Mouse (Mus musculus) cerebellum, postnatal 25 days (tissue): Measurements from ENCODE around the gene Odf4.
A peak's percentile ranks its signal among the peaks of the same experiment; 100 is the strongest.

Experiments used
- DNase-seq, 2 experiments: peaks; one replicate each; pipeline ENCODE4 v3.0.0; 2021; ENCODE audit warnings: mixed read lengths in 2 of 2

The Odf4 gene

GRCm38 (mm10) chr11:68901351-68902046, 25.4 kb downstream of the Odf4 start, which contains the start of gene Rpl26:
TSS of gene Rpl26 (plus strand) at chr11:68901583.
- DNase-seq = peak; percentile 99 to 100

DNA sequence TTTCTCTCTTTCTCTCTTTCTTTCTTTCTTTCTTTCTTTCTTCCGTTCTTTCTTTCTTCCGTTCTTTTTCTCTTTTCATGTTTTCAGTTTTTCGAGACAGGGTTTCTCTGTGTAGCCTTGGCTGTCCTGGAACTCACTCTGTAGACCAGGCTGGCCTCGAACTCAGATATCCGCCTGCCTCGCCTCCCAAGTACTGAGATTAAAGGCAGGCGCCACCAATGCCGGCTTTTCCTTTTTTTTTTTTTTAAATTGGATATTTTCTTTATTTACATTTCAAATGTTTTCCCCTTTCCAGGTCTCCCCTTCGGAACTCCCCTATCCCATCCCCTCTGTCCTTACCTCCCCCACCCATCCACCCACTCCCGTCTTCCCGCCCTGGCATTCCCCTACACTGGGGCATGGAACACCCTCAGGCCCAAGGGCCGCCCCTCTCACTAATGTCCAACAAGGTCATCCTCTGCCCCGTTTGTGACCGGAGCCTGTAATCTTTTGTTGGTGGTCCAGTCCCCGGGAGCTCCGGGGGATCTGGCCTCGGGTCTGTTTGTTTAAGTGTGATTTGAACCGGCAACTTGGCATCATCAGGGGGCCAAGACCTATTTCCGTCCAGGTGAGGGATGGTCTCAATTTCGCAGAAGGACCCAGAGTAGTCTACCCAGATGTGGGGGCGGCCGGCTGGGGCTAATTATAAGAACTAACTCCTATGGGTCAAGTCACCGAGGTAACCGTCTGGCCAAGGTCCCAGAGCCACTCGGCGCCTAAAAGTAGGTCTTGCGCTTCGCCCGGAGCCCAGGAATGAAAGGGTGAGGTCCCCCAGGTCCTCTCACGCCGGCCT, 26.1 kb downstream of the Odf4 start:
- DNase-seq = no peak

DNA sequence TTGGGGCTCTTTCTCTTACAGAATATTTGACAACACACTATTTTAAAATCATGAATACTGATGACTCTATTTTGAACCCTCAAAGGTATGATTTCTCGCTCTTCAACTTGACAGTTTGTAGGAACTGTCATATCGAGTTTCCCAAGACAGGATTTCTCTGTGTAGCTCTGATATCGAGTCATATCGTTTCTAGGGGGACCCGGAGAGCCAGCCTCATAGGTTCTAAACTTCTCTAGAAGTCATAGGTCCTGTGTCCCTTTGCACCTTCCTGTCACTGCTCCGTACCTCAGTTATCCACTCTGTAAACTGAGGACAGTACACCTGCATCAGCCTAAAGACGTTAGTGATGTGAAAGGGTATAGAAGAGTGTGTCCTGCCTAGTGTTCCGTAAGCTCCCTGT, 27.1 kb downstream of the Odf4 start:
- no peak for DNase-seq

- DNase-seq = no peak
Observed at GRCm38 (mm10) chr11:68898790-68899189, 28.1 kb downstream of the Odf4 start.

GRCm38 (mm10) chr11:68897838-68898237, 29.0 kb downstream of the Odf4 start:
- no peak for DNase-seq

DNA sequence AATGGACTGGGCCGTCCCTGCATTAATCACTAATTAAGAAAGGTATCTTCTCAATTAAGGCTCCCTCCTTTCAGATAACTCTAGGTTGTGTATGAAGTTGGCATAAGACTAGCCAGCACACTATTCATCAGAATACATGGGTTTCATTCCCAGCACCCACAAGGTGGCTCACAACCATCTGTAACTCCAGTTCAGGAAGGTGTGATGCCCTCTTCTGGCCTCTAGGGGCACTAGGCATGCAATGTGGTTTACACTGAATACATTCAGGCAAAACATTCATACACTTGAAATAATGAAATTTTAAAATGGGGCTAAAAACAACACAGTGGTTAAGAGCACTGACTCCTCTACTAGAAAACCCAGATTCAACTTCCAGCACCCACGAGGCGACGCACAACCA, 29.8 kb downstream of the Odf4 start:
- DNase-seq = peak; percentile 27 to 59

DNA sequence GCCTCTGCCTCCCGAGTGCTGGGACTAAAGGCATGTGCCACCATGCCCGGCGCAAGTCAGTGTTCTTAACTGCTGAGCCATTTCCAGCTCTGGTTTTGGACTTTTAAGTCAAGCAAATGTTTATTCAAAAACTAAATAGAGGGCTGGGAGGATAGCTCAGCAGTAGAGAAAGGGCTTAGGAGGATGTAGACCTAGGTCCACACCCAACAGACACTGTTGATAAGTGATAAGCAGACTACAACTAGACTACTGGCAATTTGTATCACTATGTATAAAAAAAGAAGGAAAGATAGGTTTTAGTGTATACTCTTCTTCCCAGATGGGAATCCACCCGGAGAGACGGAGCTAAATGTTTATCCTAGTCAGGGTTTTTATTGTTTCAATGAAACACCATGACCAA, 30.6 kb downstream of the Odf4 start:
- DNase-seq = no peak

GRCm38 (mm10) chr11:68893911-68894464, 32.9 kb downstream of the Odf4 start:
- DNase-seq = no peak

DNA sequence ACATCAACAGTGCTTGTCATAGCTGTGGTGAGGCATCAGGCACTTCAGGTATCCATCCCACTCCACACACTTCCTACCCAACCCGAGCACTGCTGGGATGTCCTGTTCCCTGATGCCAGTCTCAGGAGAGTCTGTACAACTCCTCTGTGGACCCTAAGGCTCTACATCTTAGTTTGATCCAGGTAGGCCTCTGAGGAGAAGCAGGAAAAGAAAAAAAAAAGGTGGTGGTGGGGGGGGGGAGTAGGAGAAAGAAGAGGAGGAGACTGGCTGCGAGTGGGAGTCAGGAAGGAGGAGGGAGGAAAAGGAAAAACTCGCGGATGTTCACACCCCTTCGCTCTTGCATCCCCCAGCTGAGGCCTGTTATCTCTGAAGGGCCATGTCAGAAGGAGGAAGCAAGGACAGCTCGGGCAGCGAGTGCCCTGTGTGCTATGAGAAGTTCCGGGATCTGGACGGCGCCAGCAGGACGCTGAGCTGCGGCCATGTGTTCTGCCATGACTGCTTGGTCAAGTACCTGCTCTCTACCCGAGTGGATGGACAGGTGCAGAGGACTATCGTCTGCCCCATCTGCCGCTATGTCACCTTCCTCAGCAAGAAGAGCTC, 34.5 kb downstream of the Odf4 start:
- no peak for DNase-seq

DNA sequence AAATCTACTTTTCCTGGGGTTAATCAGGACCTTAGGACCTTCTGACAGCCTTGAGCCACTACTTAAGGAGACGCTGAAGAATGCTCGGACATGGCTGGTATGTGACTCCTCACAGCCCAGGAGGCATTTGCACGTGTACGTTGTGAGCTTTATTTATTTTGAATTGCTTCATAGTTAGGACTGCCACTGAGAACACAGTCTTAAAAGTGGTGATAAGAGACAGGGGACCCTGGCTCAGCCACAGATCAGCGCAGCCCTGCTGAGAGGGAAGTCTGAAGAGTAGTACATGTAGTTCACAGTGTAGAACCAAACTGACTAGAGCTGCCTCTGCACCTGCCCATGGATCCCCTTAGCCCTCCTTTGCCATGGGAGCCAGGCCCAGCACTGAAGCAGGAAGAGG, 35.1 kb downstream of the Odf4 start:
- no peak for DNase-seq

- no peak for DNase-seq
Observed at GRCm38 (mm10) chr11:68890625-68891024, 36.3 kb downstream of the Odf4 start.

- DNase-seq = no peak
Observed at GRCm38 (mm10) chr11:68888653-68889052, 38.2 kb downstream of the Odf4 start.

GRCm38 (mm10) chr11:68888253-68888652, 38.6 kb downstream of the Odf4 start, which contains the start of gene Rnf222:
TSS of gene Rnf222 (plus strand) at chr11:68888553.
- DNase-seq = no peak

DNA sequence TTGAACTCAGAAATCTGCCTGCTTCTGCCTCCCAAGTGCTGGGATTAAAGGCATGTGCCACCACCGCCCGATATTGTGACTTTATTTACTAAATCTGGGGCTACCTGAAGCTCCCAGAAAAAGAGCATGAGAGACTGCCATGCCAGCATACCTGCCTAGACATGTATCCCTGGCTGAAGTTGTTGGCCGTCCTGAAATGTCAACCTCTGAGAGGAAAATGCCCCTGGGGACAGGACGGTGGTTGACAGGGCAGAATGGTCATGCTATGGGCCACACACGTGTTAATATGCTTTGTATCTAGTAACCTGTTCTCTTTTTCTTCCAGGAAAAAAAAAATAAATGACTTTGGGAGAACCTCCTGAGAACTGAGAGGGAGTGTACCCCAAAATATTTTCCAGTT, 40.8 kb downstream of the Odf4 start:
- no peak for DNase-seq

GRCm38 (mm10) chr11:68884368-68884767, 42.5 kb downstream of the Odf4 start:
- no peak for DNase-seq

- DNase-seq = no peak
Observed at GRCm38 (mm10) chr11:68883843-68884242, 43.0 kb downstream of the Odf4 start.

DNA sequence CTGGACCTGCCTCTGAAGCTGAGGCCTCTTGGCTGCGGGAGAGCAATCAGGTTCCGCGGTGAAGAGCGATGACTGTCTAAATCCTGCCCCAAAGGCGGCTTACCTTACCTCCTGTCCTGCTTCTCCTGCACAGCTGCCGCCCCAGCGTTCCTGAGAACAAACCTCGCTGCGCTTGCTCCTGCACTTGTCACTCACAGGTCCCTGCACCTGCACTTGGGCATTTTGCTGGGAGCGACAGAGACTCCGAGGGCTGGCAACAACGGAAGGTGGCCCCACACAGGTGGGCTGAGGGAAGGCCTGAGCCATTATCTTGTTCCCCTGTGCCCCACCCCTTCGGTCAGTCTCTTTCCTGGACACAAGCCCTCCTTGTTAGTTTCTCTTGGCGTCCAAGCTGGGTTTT, 44.8 kb downstream of the Odf4 start:
- no peak for DNase-seq

- DNase-seq = no peak
Observed at GRCm38 (mm10) chr11:68878811-68879210, 48.1 kb downstream of the Odf4 start.

GRCm38 (mm10) chr11:68874841-68875240, 52.0 kb downstream of the Odf4 start:
- DNase-seq = peak; percentile 61 to 81
